Mouse (Mus musculus) embryonic fibroblast, embryonic 13.5 days (primary cell): Measurements from ENCODE around the gene Arhgap19.

Source experiments
- CTCF ChIP-seq: IDR thresholded peaks from 2 replicates; pipeline ENCODE4 v1.5.1; 2011; ENCODE audit warnings: mild to moderate bottlenecking, control low read depth, low read length, moderate library complexity, borderline replicate concordance; ENCODE audit not compliant: insufficient read depth
- POLR2A ChIP-seq: IDR thresholded peaks from 2 replicates; pipeline ENCODE4 v1.6.1; 2011; ENCODE audit warnings: low read depth, mild to moderate bottlenecking, control low read depth, low read length, moderate library complexity

GRCm38 (mm10) chr19:41725491-41725890 lies 76.4 kb downstream of the Arhgap19 start:
- no peak for TF ChIP-seq POLR2A
- no peak for TF ChIP-seq CTCF
